Mouse (Mus musculus) gastrocnemius, adult 18-20 months (tissue): ENCODE results near the gene Kcnk4. TPM values are rescaled to one million over a fixed set of nuclear protein-coding genes. Genes with fewer than 3 reads are reported as not detected.

ENCODE experiments used
- DNase-seq: peaks from one replicate; pipeline ENCODE4 v3.0.0; 2021; ENCODE audit warnings: low spot score
- total RNA-seq, 2 experiments: library from RNA; stranded (reverse); gene quantifications; 2 replicates each; pipeline ENCODE4 v1.2.3; 2021

Gene Kcnk4
- total RNA-seq, 2 experiments from 2014 or later, result not detected

DNA sequence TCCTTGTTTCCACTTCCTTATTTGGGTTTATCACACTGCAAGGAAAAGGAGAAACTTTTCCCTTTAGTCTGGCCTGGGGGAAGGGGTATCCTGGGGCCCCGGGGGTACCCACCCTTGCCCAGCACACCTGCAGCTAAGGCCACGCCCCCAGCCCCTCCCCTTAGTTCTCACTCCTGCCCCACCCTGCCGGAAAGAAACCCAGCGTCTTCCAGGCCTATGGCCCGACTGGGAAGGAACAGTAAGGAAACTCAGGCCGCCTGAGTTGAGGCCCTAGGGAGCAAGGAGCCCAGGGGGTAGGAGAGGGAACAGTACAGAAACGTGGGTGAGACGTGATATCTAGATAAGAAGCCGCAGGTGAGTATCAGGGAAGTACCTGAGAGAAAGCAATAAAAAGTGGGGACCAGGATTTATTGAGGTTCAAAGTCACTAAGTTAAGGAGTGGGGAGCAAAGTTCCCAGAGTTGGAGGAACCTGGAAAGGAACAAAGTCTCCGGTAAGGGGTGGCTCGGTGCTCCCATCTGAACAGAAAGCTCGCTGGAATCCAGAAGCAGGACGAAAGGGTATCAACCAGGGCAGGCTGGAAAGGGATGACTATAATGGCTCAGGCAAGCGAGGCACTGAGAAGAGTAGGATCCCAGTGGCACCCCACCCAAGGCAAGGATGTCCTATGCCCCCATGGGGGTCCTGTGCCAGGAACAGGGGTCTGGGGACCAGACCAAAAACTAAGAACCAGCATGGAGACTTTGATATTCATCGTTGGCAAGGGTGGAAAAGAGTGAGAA lies 34.4 kb upstream of the Kcnk4 start:
- DNase-seq, result no peak

DNA sequence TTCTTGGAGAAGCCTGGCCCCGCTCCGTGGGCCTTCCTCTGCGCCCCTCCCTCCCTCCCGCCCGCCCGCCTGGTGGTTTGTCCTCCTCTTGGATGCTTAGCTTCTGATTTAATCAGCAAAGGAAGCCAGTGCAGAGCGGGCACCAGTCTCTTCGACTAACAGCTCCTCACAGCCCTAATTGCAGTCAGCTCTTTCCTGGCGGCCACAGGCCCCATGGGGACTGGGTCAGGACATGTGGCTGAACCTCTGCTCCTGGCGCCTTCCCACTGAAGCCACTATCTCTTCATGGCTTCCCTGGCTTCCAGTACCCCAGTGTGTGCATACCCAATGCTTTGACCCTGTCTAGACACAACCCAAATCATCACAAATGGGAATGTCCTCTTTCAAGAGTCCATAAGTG lies 22.1 kb upstream of the Kcnk4 start:
- no peak for DNase-seq

DNA sequence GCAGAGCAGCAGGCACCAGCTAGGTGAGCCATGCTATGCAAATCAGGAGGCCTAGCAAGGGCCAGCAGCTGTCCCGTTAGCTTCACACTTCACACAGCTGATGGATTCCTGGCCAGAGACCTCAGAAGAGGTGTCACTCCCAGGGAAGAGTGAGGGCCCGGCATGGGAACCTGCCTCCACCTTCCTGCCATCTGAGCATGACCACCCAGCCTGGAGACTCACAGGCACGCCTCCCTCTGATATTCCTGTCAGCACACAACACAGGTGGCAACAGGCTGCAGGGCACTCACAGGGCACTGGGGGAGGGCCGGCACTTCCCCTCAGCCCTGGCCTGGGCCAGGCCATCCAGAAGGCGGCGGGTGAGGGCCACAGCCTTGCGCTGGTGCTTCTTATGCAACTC lies 21.1 kb upstream of the Kcnk4 start:
- no peak for DNase-seq

DNA sequence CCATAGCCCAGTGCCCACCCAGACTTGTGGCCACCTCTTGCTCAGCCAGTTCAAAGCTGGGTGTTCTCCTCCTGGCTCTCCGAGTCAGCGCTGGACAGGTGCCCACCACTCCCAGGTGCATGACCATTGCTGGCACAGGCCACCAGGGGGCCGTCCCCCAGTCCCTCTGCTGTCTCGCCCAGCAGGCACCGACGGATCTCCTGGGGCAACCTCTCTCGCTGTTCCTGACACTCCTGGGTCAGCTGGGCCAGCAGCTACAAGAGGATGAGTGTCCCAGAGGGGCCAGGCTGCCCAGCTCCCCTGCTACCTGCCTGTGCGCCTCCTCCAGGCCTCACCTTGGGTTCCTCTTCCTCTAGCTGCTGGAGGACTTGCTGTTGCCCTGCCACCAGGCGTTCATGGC lies 19.7 kb upstream of the Kcnk4 start:
- no peak for DNase-seq

DNA sequence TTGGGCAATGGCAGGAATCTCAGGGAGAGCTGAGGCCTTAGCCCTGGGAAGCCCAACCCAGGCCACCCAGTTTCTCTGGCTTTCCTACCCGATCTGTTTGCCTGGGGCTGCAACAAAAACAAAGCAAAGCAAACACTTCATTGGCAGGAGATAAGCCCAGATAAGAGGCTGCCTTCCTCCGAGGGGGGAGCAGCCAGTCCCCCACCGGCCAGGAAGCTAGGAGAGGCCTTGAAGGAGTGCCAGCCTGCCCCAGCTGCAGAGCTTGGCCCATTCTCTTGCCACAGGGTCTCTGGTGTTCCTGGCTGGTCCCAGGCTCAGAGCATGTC lies 18.4 kb upstream of the Kcnk4 start:
- DNase-seq, result no peak

DNA sequence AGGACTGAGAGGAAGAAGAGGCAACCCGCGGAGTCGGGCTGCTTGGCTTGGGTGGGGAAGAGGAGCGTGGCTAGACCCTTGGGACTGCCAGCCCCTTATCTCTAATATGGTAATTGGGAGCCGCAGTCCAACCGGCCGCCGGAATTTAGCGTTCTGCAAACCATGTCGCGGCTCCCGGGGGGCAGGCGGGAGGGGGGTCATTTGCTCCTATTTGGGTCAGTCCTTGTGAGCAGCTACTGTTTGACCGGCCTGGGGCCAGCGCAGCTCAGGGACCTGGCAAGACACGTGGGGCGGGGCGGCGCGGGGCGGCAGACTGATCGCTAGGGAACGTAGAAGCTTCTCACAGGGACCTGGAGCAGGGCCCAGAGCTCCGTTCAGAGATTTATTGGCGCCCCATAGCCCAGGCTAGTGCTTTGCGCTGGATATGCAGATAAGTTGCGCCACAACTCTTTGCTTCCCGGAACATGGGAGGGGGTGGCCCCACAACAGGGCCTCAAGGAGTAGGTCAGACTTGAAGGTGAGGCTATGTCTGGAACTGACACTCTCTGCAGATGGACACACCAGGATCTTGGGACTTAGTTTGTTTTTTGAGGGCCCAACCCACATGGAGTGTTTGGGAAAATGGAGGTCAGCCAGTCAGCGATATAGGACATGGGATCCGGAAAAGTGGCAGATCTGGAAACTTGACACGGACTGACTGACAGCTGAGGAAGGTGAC lies 17.8 kb upstream of the Kcnk4 start:
- peak; percentile 87 for DNase-seq

DNA sequence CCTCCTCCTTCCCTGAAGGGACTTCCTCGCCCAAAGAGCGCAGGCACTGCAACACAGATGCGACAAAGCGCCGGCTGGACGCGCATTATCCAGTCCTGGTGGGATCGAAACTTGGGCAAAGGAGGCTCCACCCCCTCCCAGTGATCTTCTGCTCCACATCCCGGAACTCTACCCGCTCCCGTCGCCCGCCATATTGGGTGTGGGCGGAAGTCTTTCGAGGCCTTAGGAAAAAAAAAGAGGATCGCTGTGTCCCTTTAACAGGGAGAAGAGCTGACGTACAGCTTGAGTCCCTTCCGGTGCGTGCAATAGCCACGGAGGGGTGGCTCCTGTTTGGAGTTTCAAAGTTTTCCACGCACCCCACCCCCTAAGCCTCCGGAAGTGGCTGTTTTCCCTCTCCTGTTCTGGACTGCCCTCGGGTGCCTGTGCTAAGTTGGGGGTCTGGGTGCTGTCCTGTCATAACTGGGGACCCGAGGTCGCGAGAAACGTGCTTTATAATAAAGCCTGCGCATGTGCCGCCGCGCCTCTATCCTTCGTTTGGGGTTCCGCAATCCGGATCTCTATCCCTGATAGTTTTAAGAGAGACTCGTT lies 17.2 kb upstream of the Kcnk4 start:
- DNase-seq, result peak; percentile 97

DNA sequence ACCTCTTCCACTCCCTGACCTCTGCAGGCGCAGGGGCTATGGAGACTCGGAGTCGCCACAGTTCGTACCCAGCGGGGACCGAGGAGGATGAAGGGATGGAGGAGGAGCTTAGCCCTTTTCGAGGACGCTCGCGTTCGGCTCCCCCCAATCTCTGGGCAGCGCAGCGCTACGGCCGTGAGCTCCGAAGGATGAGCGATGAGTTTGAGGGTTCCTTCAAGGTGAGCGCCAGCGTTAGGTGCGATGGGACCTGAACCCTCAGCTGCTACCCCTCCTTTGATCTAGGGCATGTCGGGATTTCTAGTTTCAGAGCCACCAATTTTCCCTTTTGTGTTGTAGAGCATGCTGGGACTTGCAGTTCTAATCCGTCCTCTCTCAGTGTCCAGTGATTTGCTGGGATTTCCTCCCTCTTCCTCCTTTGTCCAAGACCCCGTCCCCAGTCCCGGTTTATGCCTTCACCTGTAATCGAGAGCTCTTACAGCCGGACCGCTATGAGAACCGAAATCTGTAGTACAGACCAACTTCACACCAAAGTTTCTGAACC lies 16.4 kb upstream of the Kcnk4 start:
- peak; percentile 46 for DNase-seq

DNA sequence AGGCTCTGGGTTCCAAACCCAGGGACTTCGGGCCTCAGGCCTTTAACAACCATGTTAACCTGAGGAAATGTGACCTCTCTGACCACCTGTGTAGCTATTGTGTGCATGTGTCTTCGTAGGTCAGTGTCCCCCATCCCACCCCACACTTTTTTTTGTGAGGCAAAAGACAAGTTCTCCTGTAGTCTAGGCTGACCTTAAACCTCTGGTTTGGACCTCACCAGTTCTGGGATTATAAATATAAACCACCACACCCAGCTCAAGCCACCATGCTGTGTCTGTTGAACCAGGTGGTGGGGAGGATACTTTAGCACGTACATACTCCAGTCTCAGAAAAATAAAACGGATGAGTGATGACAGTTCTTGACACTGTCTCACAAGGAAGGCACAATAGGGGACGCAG lies 15.6 kb upstream of the Kcnk4 start:
- DNase-seq, result no peak

DNA sequence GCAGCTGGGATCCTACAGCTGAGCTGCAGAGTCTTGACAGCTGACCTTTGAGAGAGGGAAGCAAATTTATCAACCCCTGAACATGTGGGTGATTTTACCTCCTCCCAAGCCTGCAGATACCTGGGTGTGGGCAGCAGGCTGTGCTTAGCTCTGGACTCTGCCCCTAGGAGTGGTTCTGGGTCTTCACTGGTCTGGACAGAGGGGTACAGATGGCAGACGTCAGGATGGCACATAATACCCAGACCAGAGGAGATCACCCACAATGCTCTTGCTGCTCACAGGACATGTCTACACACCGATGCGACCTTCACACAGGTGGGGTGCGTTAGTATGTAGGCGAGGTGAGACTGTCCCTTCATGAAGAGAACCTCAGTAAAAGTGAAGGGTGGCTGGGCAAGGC lies 15.2 kb upstream of the Kcnk4 start:
- no peak for DNase-seq

DNA sequence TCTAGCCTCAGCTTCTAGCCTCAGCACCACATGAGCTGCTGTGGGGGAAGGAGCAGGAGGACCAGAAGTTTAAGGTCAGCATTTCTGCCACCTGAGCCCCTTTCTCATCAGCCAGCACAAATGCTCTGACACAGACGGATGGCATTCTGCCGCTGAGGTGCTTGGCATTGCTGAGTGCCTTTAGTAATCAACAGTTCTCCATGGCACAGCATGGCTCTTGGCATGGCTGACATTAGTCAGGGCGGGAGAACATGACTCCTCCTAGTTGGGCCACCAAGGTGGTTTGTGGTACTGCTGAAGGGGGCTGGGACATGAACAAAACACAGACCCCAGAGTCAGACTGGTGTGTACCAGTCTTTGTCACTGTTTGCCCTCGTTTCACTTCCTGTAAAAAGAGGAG lies 13.9 kb upstream of the Kcnk4 start:
- no peak for DNase-seq

DNA sequence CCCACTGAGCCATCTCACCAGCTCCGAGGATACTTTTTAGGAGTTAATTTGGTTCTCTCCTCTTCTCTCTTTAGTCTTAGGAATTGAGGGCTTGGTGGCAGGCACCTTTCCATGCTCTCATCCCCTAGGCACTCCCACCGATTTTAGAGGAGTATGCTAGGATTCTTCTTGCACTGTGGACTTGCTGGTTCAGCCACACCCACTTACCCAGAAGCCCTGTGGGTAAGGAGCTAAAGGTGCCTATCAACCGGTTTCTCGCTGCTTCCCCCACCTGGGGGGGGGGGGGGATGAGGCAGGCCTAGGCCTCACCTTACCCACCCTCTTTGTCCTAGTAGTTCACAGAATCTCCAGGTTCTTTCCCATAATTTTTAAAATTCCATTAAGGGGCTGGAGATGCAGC lies 13.4 kb upstream of the Kcnk4 start:
- no peak for DNase-seq

DNA sequence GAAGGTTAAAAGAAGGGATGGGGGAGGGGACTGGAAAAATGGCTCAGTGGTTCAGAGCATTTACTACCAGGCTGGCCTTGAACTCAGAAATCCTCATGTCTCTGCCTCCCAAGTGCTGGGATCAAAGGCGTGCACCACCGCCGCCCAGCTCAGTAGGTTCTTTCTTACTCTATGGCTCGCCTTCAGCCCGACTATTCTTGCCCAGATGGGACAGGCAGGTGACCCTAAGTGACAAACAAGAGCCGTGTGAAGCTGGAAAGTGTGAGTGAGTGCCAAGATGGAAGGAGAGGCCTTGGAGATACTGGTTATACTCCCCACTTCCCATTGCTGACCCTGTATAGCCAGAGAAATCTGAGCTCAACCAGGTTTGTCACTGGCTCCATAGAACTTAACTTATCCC lies 9.4 kb upstream of the Kcnk4 start:
- no peak for DNase-seq

DNA sequence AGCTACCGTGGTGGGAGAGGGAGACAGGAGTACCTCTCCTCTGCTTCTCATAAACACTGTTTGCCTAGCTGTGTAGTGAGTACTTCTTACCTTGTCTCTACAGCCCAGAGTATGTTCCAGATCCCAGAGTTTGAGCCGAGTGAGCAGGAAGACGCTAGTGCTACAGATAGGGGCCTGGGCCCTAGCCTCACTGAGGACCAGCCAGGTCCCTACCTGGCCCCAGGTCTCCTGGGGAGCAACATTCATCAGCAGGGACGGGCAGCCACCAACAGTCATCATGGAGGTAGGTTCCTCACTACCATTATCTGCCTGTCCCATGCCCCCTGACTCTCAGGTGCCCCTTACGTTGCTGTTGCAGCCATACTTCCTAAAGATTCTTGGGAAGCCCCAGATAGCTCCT lies 8.4 kb upstream of the Kcnk4 start:
- no peak for DNase-seq

DNA sequence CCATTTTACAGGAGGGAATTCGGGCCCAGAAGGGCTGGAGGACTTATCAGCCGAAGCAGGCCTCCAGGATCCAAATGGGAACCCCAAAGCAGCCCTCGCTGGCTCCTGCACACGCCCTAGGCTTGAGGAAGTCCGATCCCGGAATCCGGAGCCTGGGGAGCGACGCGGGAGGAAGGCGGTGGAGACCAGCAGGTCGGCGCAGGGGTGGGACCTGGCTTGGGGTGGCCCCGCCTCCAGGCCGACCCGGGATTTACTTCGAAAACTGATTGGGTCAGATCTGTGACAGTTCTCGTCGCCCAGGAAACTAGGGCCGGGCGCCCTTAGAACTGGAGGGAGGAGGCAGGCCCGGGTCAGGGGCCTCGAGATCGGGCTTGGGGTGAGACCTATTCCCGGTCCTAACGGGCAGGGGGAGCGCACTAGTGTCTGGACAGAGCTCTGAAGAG lies 8.0 kb upstream of the Kcnk4 start, which contains the start of gene Gpr137:
Gpr137 (minus strand) TSS at position 232 of the 443 bp plus-strand sequence.
- peak; percentile 95 for DNase-seq

DNA sequence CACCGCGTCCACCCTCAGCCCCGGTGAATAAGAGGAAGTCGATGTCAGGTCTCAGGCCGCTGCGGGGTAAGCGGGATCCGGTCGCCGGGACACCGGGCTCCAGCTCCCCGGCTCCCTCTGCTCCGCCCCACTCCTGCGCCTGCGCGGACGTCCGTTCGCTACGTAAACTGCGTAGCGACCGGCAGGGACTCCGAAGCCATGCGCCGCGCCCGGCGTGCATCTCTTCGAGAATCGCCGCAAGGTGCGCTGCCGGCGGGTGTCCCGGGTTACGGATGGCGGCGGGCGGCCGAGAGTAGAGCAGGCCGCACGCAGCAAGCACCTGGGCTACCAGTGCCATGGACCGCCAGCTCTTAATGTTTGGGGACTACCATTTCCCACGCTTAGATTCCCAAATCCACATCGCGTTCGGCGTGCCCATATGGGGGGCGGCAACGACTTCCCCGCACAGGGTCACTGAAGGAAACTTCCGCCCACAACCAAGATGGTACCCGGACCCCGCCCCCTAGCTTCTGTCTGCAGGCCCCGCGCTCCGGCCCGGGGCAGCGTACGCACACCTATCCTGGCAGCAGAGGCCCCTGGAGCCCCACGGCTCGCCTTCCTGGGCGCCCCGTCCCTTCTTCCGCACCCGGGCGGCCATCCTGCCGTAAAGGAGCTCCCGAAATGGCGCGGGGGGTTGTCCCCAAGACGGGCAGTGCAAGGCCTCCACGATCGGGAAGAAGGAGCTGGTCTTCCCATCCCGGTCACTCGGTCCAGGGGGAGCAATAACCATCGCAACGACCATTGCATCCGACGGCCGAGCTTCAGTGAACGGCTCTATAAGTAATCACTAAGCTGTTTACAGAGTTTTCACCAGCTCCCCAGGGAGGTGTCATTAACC lies 7.3 kb upstream of the Kcnk4 start, which contains the start of gene Bad:
Bad (plus strand) TSS at position 490 of the 877 bp plus-strand sequence.
- peak; percentile 93 for DNase-seq

DNA sequence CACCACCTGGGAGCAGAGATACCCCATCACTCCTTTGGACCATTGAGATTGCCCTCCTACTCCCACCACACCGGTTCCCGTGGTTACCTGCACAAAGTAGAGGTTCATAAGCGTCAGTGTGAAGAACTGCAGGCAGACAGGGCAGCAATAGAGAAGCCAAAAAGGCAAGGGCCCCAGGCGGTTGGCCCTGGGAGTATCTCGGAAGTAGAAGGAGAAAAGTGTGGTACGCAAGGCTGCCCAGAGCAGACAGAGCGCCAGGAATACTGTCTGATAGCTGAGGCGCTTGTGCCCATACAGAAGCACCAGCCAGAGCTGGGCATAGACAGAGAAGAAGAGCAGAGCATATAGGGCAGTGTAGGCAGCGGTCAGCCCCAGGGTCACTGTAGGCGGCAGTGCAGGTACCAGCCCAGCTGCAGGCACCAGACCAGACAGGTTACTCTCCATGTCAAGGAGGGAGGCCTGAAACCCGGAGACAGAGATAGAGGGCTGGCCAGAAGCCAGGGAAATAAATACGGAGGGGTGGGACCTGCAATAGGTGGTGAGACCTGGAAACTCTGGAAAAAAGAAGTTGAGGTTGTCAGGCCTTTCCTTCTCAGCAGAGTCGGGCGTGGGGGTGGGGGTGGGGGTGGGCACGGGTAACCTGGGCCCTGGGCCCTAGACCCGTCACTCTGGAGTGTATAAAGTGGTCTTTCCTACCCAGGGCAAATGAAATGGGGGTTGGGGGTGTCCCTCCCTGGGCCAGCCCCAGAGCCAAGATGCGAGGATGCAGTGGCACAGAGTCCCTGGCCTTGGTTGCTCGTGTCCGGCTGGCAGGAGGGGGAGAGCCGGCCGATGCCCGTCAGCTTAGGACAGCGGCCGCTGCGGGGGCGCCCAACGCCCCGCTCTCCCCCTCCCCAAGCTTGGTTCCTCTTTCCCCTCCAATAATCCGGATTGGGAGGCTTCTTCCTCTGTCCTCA lies 6.4 kb upstream of the Kcnk4 start:
- DNase-seq, result no peak

DNA sequence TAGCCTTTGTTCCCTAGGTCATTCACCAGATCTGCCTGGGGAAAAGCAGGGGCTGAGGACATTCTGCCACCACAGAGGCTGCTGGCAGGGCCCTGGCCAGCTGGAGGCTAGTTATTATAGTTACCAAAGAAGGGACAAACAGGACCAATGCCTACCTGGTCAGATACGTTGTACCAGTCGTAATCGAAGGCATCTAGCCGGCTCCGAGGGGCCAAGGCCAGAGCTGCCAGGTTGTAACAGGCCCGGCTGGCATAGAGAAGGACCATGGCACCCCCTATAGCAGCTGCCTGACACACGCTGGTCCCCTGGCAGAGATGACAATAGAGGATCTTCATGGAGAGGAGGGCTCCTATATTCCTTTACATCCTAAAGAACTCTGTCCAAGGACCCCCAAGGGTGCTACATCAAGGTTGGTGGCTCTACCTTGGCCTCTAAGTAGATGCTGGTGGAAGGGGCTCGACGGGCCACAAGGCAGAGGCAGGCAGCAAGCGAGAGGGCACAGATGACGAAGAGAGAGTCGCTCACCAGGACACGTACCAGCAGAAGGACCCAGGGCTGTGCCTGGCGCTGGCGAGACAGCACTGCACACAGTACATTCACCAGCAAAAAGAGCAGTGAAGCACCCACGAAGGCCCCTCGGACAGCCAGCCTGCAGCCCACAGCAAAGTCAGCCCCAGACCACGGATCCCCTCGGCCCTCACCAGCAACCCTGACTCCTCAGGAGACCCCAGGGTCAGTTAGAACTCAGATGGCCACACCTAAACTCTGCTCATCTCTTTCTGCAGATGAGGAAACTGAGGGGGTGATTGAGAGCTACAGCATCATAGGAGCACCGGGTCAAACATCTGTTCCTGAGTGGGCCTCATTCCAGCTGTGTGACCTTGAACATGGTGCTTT lies 5.0 kb upstream of the Kcnk4 start:
- no peak for DNase-seq
